Mouse (Mus musculus): ENCODE measurements around the gene Vwc2. TPM values are rescaled to one million over a fixed set of nuclear protein-coding genes. Genes with fewer than 3 reads are reported as not detected.

The Vwc2 gene
- polyA plus RNA-seq, 1 experiment, result 0.27 TPM

- Histone ChIP-seq H3ac (ENCODE audit: control insufficient read depth, insufficient read length, low read depth) (no peak overlapping the region), H3K79me2 (ENCODE audit: control insufficient read depth, insufficient read depth) (no peaks in the 10 kb centered on the region), H3K36me3 (ENCODE audit: control insufficient read depth, insufficient read depth) (no peaks in the 10 kb centered on the region), H3K79me3 (ENCODE audit: low read depth) (no peaks in the 10 kb centered on the region), H3K4me3 (ENCODE audit: insufficient read depth, poor library complexity, severe bottlenecking) (no peak overlapping the region), H3K27me3 (ENCODE audit: control insufficient read depth, insufficient read depth, insufficient read length) (no peaks in the 10 kb centered on the region)
- TF ChIP-seq MYOD1 (IDR thresholded peaks at IDR 0.05; ENCODE audit: control insufficient read depth, insufficient read length, low read depth) (no peak), USF1 (IDR thresholded peaks at IDR 0.05; ENCODE audit: low read depth) (no peak), FOSL1 (IDR thresholded peaks at IDR 0.05; ENCODE audit: insufficient read depth, low read length, poor library complexity, severe bottlenecking) (no peak), MYOG (IDR thresholded peaks at IDR 0.05; ENCODE audit: control insufficient read depth, extremely low read depth, insufficient read length) (no peak), MAX (IDR thresholded peaks at IDR 0.05) (no peak), CEBPB (IDR thresholded peaks at IDR 0.05; ENCODE audit: low read depth) (no peak), CTCF (IDR thresholded peaks at IDR 0.05; ENCODE audit: control insufficient read depth, insufficient read depth, insufficient read length) (no peak)
Observed at GRCm38 (mm10) chr11:11242694-11243377, 128.8 kb downstream of the Vwc2 start.

GRCm38 (mm10) chr11:11257348-11257747 lies 143.3 kb downstream of the Vwc2 start:
- H3K4me3 ChIP-seq (ENCODE audit: insufficient read depth, poor library complexity, severe bottlenecking), result no peak overlapping the region
- no peaks in the 10 kb centered on the region for H3K27me3 ChIP-seq (ENCODE audit: control insufficient read depth, insufficient read depth, insufficient read length)
- no peaks in the 10 kb centered on the region for H3K79me2 ChIP-seq (ENCODE audit: control insufficient read depth, insufficient read depth)
- no peaks in the 10 kb centered on the region for H3K36me3 ChIP-seq (ENCODE audit: control insufficient read depth, insufficient read depth)
- H3K79me3 ChIP-seq (ENCODE audit: low read depth), result no peaks in the 10 kb centered on the region
- TF ChIP-seq MYOG (IDR thresholded peaks at IDR 0.05; ENCODE audit: control insufficient read depth, extremely low read depth, insufficient read length) (no peak), USF1 (IDR thresholded peaks at IDR 0.05; ENCODE audit: low read depth) (no peak)
- H3ac ChIP-seq (ENCODE audit: control insufficient read depth, insufficient read length, low read depth), result no peak overlapping the region

GRCm38 (mm10) chr11:11280128-11280527 lies 166.1 kb downstream of the Vwc2 start:
- no peaks in the 10 kb centered on the region for H3K27me3 ChIP-seq (ENCODE audit: control insufficient read depth, insufficient read depth, insufficient read length)

GRCm38 (mm10) chr11:11283512-11283911 lies 169.5 kb downstream of the Vwc2 start:
- H3K36me3 ChIP-seq (ENCODE audit: control insufficient read depth, insufficient read depth), result no peaks in the 10 kb centered on the region
- no peaks in the 10 kb centered on the region for H3K27me3 ChIP-seq (ENCODE audit: control insufficient read depth, insufficient read depth, insufficient read length)
- no peak overlapping the region for H3ac ChIP-seq (ENCODE audit: control insufficient read depth, insufficient read length, low read depth)
- H3K79me2 ChIP-seq (ENCODE audit: control insufficient read depth, insufficient read depth), result no peaks in the 10 kb centered on the region
- no peaks in the 10 kb centered on the region for H3K79me3 ChIP-seq (ENCODE audit: low read depth)
- no peak overlapping the region for H3K4me3 ChIP-seq (ENCODE audit: insufficient read depth, poor library complexity, severe bottlenecking)
- no peak for TF ChIP-seq USF1 (IDR thresholded peaks at IDR 0.05; ENCODE audit: low read depth)
- TF ChIP-seq CEBPB (IDR thresholded peaks at IDR 0.05; ENCODE audit: low read depth), result no peak
- no peak for TF ChIP-seq MAX (IDR thresholded peaks at IDR 0.05)
- no peak for TF ChIP-seq MYOD1 (IDR thresholded peaks at IDR 0.05; ENCODE audit: control insufficient read depth, insufficient read length, low read depth)
- TF ChIP-seq MYOG (IDR thresholded peaks at IDR 0.05; ENCODE audit: control insufficient read depth, extremely low read depth, insufficient read length), result no peak
- TF ChIP-seq CTCF (IDR thresholded peaks at IDR 0.05; ENCODE audit: control insufficient read depth, insufficient read depth, insufficient read length), result no peak
- no peak for TF ChIP-seq FOSL1 (IDR thresholded peaks at IDR 0.05; ENCODE audit: insufficient read depth, low read length, poor library complexity, severe bottlenecking)

More at GRCm38 (mm10) chr11:11280128-11280527, 166.1 kb downstream of the Vwc2 start:
- Histone ChIP-seq H3K4me3 (ENCODE audit: insufficient read depth, poor library complexity, severe bottlenecking) (no peak overlapping the region), H3ac (ENCODE audit: control insufficient read depth, insufficient read length, low read depth) (no peak overlapping the region), H3K79me3 (ENCODE audit: low read depth) (no peaks in the 10 kb centered on the region), H3K79me2 (ENCODE audit: control insufficient read depth, insufficient read depth) (no peaks in the 10 kb centered on the region), H3K36me3 (ENCODE audit: control insufficient read depth, insufficient read depth) (no peaks in the 10 kb centered on the region)
- TF ChIP-seq MAX (IDR thresholded peaks at IDR 0.05), result no peak
- TF ChIP-seq FOSL1 (IDR thresholded peaks at IDR 0.05; ENCODE audit: insufficient read depth, low read length, poor library complexity, severe bottlenecking), result no peak
- no peak for TF ChIP-seq MYOG (IDR thresholded peaks at IDR 0.05; ENCODE audit: control insufficient read depth, extremely low read depth, insufficient read length)
- no peak for TF ChIP-seq CEBPB (IDR thresholded peaks at IDR 0.05; ENCODE audit: low read depth)
- TF ChIP-seq CTCF (IDR thresholded peaks at IDR 0.05; ENCODE audit: control insufficient read depth, insufficient read depth, insufficient read length), result no peak
- TF ChIP-seq MYOD1 (IDR thresholded peaks at IDR 0.05; ENCODE audit: control insufficient read depth, insufficient read length, low read depth), result no peak
- no peak for TF ChIP-seq USF1 (IDR thresholded peaks at IDR 0.05; ENCODE audit: low read depth)

Measured in C2C12 (cell line).